Mouse (Mus musculus): ENCODE data around the gene Ash1l.
A peak's percentile ranks its signal among the peaks of the same experiment; 100 is the strongest.
"Not testable (repeated sequence)": the region's sequence is repeated elsewhere in the genome, so short reads cannot be mapped to it uniquely, and the experiment has no call there.

Gene Ash1l

GRCm38 (mm10) chr3:88963211-88963610, 12.8 kb downstream of the Ash1l start:
- DNase-seq: not testable (repeated sequence)

DNA sequence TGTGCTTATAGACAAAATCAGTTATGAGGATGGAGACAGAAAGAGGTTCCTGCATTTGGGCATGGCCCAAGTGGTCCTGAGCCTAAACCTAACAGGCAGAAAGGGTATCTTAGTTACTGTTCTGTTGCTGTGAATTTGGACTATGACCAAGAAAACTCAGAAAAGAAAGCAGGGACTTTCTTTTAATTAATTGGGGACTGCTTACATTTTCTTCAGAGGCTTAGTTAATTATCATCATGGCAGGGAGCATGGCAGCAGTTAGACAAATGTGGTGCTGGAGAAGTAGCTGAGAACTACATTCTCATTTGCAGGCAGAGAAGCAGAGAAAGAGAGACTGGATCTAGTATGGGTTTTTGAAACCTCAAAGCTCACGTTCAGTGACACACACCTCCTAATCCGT, 24.6 kb downstream of the Ash1l start:
- no peak for DNase-seq

DNA sequence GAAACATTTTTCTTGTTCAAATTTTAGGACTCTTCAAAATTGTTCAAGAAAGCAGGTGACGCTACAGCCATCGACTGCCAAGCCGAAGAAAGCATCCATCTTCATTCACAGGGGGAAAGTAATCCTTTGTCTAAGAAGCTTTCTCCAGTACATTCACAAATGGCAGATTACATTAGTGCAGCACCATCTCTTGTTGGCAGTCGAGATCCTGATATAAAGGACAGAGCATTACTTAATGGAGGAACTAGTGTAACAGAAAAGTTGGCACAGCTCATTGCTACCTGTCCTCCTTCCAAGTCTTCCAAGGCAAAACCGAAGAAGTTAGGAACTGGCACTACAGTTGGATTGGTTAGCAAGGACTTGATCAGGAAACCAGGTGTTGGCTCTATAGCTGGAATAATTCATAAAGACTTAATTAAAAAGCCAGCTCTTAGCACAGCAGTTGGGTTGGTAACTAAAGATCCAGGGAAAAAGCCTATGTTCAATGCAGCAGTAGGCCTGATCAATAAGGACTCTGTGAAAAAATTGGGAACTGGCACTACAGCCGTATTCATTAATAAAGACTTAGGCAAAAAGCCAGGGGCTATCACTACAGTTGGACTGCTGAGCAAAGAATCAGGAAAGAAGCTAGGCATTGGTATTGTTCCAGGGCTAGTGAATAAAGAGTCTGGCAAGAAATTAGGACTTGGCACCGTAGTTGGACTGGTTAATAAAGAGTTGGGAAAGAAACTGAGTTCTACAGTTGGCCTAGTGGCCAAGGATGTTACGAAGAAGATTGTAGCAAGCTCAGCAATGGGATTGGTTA, 31.0 kb downstream of the Ash1l start:
- DNase-seq: no peak

GRCm38 (mm10) chr3:88983921-88984381, 33.5 kb downstream of the Ash1l start:
- DNase-seq: no peak

GRCm38 (mm10) chr3:88992793-88993192, 42.4 kb downstream of the Ash1l start:
- no peak for DNase-seq

DNA sequence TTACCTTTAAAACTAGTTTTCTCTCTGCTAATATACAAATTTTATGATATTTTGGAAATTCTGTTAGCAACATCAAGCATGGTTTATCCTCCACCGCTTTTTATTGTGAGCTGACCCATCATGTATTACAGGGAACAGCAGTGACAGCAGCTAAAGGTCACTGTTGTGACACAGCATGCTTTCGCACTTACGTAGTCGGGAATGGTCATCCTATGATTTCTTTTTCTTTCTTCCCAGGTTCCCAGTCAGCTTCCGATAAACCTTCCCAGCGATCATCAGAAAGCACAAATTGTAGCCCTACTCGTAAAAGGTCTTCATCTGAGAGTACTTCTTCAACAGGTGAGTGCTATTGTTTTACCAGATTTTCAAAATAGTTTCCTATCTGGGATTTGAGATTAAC, 51.1 kb downstream of the Ash1l start:
- no peak for DNase-seq

DNA sequence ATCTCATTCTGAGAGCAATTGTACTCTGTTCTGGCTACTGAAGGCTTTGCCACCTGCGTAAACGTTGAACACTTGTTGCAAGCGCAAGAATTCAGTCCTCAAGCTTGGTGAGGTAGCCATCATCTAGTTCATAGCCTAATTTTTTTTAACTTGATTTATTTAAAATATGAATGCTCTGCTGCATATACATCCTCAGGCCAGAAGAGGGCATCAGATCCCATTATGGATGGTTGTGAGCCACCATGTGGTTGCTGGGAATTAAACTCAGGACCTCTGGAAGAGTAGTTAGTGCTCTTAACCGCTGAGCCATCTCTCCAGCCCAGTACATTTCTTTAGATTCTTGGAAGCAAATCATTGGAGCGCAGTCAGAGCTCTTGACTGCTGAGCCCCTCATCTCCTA, 80.5 kb downstream of the Ash1l start:
- DNase-seq: not testable (repeated sequence)

DNA sequence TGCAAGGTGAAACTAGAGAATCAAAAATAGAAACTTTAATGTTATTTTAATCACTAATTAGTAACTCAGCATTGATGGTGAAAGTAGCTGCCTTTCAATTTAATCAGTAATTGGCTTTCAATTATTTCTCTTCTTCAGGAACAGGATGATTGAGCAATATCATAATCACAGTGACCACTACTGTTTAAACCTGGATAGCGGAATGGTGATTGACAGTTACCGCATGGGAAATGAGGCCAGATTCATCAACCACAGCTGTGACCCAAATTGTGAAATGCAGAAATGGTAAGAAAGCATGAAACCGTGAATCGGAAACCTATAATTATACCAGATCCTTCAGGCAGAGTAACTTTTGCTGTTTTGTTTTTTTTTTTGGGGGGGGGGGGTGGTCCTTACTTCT, 92.9 kb downstream of the Ash1l start:
- no peak for DNase-seq

GRCm38 (mm10) chr3:89058361-89058760, 107.9 kb downstream of the Ash1l start:
- DNase-seq: no peak

DNA sequence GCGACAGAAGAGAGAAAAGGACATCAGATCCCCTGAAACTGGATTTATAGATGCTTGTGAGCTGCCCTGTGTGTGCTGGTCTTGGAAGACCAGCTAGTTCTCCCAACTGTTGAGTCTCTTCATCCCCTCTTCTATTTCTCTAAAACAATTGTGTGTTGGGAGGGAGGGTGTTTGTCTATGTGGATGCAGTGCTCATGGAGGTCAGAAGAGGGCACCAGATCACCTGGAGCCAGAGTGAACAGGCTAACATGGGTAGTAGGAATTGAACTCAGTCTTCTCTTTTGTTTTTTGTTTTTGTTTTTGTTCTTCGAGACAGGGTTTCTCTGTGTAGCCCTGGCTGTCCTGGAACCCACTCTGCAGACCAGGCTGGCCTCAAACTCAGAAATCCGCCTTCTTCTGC, 108.4 kb downstream of the Ash1l start:
- peak in 1 of 2 experiments; percentile 54 for DNase-seq

- DNase-seq: no peak
These were observed 111.3 kb downstream of the Ash1l start for GRCm38 (mm10) chr3:89061696-89062095.

GRCm38 (mm10) chr3:89067265-89067664, 116.8 kb downstream of the Ash1l start:
- DNase-seq: no peak

DNA sequence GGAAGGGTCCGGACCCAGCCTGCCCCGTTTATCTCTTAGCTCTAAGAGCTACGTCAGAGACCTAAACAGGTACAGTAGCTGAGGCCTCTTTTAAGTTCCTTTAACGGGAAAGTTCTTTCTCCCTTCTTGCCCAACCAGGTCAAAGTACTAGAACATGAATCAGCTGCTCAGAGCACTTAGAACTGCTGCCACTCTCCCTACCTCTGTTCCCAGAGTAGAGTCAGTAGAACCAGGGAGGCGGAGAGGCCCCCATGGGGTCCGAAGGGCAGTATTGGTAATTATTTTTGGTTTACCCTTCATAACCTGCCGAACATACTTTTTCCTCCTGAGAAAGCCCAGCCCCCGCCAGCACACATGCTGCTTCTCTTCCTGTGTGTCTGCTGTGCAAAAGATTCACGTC, 127.0 kb downstream of the Ash1l start:
- DNase-seq: no peak

- DNase-seq: not testable (repeated sequence)
These were observed 131.9 kb downstream of the Ash1l start for GRCm38 (mm10) chr3:89082287-89082686.

- no peak for DNase-seq
These were observed 133.7 kb downstream of the Ash1l start for GRCm38 (mm10) chr3:89084133-89084532.

DNA sequence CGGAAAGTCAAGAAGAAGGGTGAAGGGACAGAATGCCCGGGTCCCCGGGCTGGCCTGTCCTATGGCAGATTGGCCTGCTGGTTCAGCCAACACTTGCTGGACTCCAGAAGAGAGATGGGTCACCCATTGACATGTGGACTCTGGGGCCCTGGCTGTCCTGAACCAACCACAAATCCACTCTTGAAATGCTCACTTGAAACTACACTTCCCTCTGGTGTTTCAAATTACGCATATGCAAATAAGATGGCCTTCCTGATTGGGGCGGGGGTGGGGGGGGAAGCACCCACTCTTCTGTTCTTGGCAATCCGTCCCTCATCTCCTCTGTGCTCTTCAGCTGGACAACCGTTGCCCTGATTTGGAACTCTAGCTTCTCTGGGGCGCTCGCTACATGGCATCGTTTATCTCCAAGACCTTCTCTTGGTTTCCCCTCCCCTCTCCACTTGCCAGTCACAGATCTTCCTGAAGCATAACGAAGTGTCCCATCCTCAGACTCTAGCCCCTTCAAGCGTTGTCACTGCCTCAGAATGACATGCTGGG, 134.3 kb downstream of the Ash1l start:
- no peak for DNase-seq

DNA sequence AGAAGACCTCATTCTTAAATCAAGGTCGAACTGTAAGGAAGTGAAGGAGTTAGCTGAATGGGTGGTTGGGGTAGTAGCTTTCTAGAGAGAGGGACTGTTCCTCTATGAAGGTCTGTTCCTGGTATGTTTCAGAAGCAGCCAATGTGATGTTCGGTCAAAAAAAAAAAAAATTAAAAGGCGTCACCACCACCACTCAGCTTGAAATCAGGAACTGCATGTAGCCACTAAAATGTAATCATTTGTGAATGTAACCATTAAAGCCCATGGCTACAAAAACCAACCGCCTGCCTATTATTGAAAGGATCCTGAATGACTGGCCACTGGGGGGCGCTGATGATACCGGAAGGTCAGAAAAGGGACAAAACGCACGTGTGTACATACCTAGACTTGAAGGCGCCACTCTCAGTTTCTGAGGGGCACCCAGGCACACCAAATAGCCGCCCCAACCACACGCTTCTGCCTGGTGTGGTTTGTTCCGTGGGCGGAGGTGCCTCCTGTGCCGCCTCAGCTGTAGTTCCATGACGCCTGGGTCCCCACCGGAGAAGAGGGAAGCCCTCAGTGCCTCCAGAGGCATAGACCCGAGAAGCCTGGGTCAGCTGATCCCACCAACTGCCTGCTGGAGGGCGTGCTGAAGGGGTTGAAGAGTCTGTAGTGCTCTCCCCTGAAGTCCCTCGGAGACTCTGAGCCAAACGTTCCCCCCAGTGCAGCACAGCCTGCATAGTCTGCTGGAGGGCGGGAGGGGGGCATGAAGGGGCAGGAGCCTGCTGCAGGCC, 137.1 kb downstream of the Ash1l start:
- DNase-seq: peak; percentile 90 to 95

DNA sequence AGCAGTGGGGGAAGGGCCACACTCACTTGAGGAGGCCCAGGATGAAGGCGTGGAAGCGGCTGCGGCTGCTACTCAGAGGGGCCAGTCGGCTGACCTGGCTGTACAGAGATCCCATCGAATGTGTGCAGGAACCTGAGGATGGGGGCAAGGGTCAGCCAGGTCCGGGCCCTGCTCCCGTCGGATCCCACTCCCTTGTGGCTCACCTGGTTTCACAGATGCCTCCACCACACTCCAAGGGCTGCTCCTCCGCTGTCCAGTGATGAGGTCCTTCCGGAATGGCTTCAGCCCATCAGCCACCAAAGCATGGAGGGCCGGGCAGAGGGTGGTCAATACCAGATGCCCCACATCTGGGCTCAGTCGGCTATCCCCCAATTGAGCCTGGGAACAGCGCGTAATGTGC, 138.6 kb downstream of the Ash1l start:
- DNase-seq: peak; percentile 6 to 53

- peak; percentile 91 to 96 for DNase-seq
These were observed 139.6 kb downstream of the Ash1l start for GRCm38 (mm10) chr3:89089882-89090591.

DNA sequence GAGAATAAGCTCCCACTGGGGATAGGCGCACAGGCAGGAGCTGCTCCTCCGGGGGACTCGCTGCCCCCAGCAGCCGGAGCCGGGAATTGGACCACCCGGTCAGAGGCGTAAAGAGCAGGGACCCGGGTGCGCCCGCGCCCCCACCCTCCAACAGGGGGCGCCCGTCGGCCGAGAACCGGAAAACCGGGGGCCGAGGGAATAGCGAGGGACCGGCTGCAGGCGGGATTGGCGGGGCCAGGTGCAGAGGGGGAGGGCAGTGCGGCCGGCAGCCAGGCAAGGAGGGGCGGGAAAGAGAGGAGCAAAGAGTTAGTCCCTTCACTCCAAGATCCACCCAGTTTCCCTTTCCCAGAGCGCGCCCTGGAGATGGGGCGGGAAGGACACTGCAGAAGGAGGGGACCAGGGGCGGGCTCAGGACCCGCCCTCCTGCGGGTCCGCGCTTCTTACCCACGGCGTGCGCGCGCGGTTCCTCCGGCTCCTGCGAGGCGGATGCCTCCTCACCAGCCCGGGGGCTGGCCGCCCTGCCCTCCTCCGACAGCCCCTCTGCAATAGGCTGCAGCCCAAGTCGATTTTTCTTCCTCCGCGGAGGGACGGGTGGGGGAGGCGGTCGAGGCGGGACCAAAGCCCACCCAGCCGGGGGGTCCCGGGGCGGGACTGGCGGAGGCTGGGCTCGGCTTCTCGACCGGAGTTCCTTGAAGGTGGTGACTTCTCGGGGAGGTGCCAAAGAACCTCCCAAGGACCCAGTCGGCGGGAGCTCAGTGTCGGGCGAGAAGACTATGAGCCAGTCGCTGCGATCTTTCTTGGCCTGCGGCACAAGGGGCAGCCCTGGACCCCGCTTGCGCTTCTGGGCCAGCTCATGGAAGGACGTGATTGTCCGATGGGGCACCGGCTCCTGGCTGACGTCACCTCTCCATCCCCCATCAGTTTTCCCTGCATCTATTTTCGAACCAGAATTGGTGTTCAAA, 140.6 kb downstream of the Ash1l start:
- DNase-seq: peak; percentile 80 to 92

DNA sequence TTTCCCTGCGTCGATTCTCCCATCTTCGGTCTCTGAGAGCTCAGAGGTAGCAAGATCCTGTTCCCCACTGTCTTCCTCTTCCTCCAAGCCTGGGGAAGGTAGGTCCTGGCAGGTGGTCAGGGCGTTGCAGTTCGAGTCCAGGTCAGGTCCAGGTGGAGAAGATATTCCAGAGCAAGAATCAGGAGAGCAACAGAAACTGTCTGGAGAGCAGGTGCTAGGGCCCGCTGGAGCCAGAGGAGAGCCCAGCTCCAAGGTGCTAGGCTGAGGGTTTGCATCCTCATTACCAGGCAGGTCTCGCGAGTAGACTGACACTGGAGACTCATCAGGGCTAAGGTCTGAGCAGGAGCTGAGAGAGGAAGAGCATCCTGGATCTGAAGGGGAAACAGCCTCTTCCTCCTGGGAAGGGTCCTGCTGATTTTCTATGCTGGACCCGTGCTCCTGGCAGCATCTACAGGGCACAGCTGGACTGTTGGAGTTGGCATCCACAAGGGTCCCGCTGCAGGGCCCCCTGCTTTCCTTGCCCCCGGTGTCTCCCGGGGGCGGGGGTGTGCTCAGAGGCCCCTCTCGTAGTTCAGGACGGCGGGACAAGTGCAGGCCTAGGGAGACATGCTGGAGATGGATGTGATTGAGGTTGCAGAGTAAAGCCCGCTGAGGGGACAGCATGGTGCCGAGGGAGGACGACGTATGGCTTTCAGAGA, 141.5 kb downstream of the Ash1l start:
- no peak for DNase-seq

Measured in kidney, postnatal 25 days (tissue).